Mouse (Mus musculus) hindbrain, embryonic 12.5 days (tissue): ENCODE measurements at regions not wholly inside any gene's neighbourhood (a gene's known extent, or its start where the extent isn't known, plus 50 kb on each side); places are given as distances from the start of the nearest gene placed in this dataset.
A peak's percentile ranks its signal among the peaks of the same experiment; 100 is the strongest.

Experiments used
- ATAC-seq: fragments of 200-750 bp; cut with Nextera tagmentation; 2 replicates; pipeline ENCODE4 v1.8.0; 2017; ENCODE audit warnings: moderate TSS enrichment; ENCODE audit not compliant: low FRiP score
- H3K27ac ChIP-seq: fragments of 300-500 bp; sonication (generic); 2 replicates; pipeline ENCODE4 v1.5.1; 2016; ENCODE audit warnings: mild to moderate bottlenecking
- H3K27me3 ChIP-seq: fragments of 300-500 bp; sonication (generic); 2 replicates; pipeline ENCODE4 v1.6.1; 2016; ENCODE audit warnings: mild to moderate bottlenecking
- H3K36me3 ChIP-seq: fragments of 300-500 bp; sonication (generic); 2 replicates; pipeline ENCODE4 v1.6.1; 2016; ENCODE audit warnings: mild to moderate bottlenecking
- H3K4me1 ChIP-seq: fragments of 300-500 bp; sonication (generic); 2 replicates; pipeline ENCODE4 v1.6.1; 2016
- H3K4me2 ChIP-seq: fragments of 300-500 bp; sonication (generic); replicated peaks from 2 replicates; pipeline ENCODE4 v1.6.1; 2016; ENCODE audit warnings: mild to moderate bottlenecking
- H3K4me3 ChIP-seq: fragments of 300-500 bp; sonication (generic); 2 replicates; pipeline ENCODE4 v1.5.1; 2016; ENCODE audit warnings: mild to moderate bottlenecking
- H3K9ac ChIP-seq: fragments of 300-500 bp; sonication (generic); 2 replicates; pipeline ENCODE4 v1.6.1; 2016; ENCODE audit warnings: mild to moderate bottlenecking, moderate library complexity
- H3K9me3 ChIP-seq: fragments of 300-500 bp; sonication (generic); replicated peaks from 2 replicates; pipeline ENCODE4 v1.6.1; 2016; ENCODE audit warnings: mild to moderate bottlenecking
- WGBS: fragments of 180-500 bp; shearing (Covaris S2); methylation state at CpG from one replicate; pipeline ENCODE4 v1.1.7; 2016; 5-methylcytosine and 5-hydroxymethylcytosine counted together

DNA sequence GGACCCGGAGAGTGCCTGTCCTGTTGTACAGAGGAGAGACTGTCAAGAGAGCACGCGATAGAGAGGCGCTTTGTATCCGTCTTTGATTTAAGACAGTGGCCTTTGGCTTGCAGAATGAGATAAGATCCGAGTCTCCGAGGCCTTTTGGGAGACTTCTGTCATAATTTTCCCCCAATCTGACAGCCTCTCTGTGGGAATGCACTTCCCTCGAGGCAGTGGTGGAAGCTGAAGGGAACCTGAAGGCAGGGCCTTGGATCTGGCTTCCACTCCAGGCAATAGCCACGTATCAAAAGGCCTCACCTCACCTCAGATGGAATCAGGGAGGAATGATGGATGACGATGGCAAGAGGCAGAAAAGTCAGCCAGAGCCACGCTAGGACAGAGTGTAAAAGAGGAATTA is 187.1 kb upstream of the Hmga2 start:
- H3K9me3 ChIP-seq: no peaks in the 10 kb centered on the region
- no peak overlapping the region for H3K4me3 ChIP-seq
- no peaks in the 10 kb centered on the region for H3K27me3 ChIP-seq
- no peaks in the 10 kb centered on the region for H3K36me3 ChIP-seq
- WGBS: 69% methylated on average over 11 of the region's 11 CpGs
- no peak for ATAC-seq
- no peak overlapping the region for H3K4me2 ChIP-seq
- H3K4me1 ChIP-seq: peaks cover 6% of the 10 kb centered on the region; the same call in 1 of the 2 replicates
- no peak overlapping the region for H3K9ac ChIP-seq
- no peak overlapping the region for H3K27ac ChIP-seq

- H3K9ac ChIP-seq: no peak overlapping the region
- 33% methylated on average over 6 of the region's 6 CpGs for WGBS
- H3K27ac ChIP-seq: no peak overlapping the region
- H3K4me2 ChIP-seq: no peak overlapping the region
- H3K9me3 ChIP-seq: no peaks in the 10 kb centered on the region
- peaks cover 6% of the 10 kb centered on the region; the same call in 1 of the 2 replicates for H3K4me1 ChIP-seq
- H3K27me3 ChIP-seq: no peaks in the 10 kb centered on the region
- H3K4me3 ChIP-seq: no peak overlapping the region
- no peak for ATAC-seq
- H3K36me3 ChIP-seq: no peaks in the 10 kb centered on the region
These were observed 184.2 kb upstream of the Hmga2 start for GRCm38 (mm10) chr10:120660503-120660902.

GRCm38 (mm10) chr10:120655238-120655931 is 179.1 kb upstream of the Hmga2 start:
- H3K9me3 ChIP-seq: no peaks in the 10 kb centered on the region
- H3K9ac ChIP-seq: no peak overlapping the region
- WGBS: 83% methylated on average over 14 of the region's 14 CpGs
- H3K27ac ChIP-seq: no peak overlapping the region
- no peak for ATAC-seq
- no peaks in the 10 kb centered on the region for H3K36me3 ChIP-seq
- H3K4me2 ChIP-seq: no peak overlapping the region
- H3K27me3 ChIP-seq: no peaks in the 10 kb centered on the region
- 0 out of 2 replicates have a peak, but pooled peaks cover under 1% of the 10 kb centered on the region for H3K4me1 ChIP-seq
- no peak overlapping the region for H3K4me3 ChIP-seq

DNA sequence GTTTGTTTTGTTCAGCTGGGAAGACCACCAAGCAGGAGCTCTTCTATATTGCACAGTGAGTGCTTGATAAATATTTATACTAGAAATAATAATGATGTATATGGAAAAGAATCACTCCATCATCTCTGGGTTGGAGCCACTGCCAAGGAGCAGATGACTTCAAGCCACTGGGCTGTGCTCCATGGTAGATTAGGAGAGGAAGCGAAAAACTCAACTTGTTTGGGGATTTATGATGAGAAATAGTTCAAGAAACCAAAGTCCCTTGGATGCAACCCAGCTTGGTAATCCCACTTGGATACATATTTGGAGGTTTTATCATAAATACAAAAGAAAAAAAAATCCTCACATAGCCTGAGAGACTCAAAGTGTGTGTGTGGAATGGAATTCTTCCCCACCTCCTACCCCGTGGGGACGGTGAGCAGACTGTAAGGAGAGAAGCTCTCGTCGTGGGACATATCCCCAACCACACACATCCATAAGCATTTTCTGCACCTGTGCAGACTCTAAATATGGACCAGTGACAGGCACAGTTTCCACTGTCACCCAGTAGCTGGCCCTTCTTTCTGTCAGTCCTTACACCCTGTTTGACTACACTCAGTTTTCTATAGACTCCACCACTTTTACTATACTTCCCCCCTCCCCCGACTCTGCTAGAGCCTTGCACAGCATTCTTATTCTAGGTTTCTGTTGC is 176.4 kb upstream of the Hmga2 start:
- Histone ChIP-seq H3K9ac (no peak overlapping the region), H3K4me2 (no peak overlapping the region), H3K36me3 (no peaks in the 10 kb centered on the region), H3K27ac (no peak overlapping the region), H3K4me1 (peaks cover 6% of the 10 kb centered on the region), H3K4me3 (no peak overlapping the region), H3K27me3 (no peaks in the 10 kb centered on the region), H3K9me3 (no peaks in the 10 kb centered on the region)
- ATAC-seq: no peak
- WGBS: 89% methylated on average over 6 of the region's 6 CpGs

DNA sequence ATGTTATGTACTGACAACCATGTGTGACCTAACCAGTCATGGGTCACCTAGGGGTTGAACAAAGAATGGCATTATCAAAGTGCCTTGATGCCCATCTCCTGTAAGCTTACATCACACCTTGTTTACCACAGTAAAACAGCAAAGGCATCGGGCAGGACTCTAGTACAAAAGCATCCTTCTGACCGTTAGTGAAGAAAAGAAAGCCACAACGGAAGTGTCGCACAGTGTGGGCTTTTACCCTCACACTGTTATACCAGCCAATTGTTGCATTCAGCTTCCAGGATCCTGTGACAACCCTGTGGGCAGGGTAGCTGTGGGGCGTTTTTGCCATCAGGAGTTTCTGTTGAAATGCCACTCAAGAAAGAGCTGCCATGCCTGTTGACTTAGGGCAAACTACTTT is 175.6 kb upstream of the Hmga2 start:
- ATAC-seq: no peak
- no peak overlapping the region for H3K27ac ChIP-seq
- H3K4me2 ChIP-seq: no peak overlapping the region
- WGBS: 87% methylated on average over 5 of the region's 5 CpGs
- no peaks in the 10 kb centered on the region for H3K9me3 ChIP-seq
- H3K27me3 ChIP-seq: no peaks in the 10 kb centered on the region
- H3K4me1 ChIP-seq: peaks cover 13% of the 10 kb centered on the region
- no peak overlapping the region for H3K4me3 ChIP-seq
- H3K36me3 ChIP-seq: no peaks in the 10 kb centered on the region
- H3K9ac ChIP-seq: no peak overlapping the region

DNA sequence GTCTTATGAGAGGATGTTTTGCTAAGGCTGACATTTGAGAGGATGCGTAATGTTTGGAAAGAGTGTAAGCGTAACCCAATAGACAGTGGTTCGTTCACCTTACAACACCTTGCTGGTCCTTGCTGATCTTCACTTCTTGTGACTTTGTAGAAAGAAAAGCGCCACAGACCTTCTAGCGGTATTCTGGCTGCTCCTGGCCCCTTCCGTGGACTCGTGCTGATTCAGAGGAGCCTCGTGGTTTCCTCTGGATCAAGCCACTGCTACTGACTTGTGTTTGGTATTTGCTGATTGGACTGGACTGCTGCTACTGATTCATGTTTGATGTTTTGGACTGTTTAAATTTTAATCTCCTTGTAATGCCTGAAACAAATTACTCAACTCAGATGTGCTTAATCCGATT is 174.1 kb upstream of the Hmga2 start:
- H3K27ac ChIP-seq: no peak overlapping the region
- no peak overlapping the region for H3K4me2 ChIP-seq
- H3K9ac ChIP-seq: no peak overlapping the region
- no peak for ATAC-seq
- peaks cover 17% of the 10 kb centered on the region for H3K4me1 ChIP-seq
- WGBS: 94% methylated on average over 9 of the region's 9 CpGs
- no peaks in the 10 kb centered on the region for H3K9me3 ChIP-seq
- no peaks in the 10 kb centered on the region for H3K36me3 ChIP-seq
- H3K4me3 ChIP-seq: no peak overlapping the region
- no peaks in the 10 kb centered on the region for H3K27me3 ChIP-seq

DNA sequence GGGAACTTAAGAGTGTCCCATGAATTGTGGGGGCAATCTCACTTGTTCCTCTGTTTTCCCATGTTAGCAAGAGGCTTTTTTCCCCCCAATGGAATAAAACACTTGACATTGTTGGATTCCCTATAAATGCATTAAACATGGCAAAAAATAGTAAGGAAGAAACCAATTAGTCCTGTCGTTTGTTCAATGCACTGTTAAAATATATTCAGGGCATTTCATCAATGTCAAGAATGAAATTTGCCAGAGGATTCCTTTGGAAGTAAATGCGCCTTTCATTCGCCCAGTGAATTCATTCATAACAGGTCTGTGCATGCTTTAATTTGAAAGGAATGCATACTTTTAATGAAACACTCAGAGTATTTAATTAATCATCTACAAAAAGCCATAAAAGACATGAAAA is 172.5 kb upstream of the Hmga2 start:
- 49% methylated on average over 3 of the region's 3 CpGs for WGBS
- no peak overlapping the region for H3K4me3 ChIP-seq
- no peak overlapping the region for H3K9ac ChIP-seq
- H3K27me3 ChIP-seq: no peaks in the 10 kb centered on the region
- no peaks in the 10 kb centered on the region for H3K36me3 ChIP-seq
- no peak overlapping the region for H3K4me2 ChIP-seq
- ATAC-seq: no peak
- no peaks in the 10 kb centered on the region for H3K9me3 ChIP-seq
- no peak overlapping the region for H3K27ac ChIP-seq
- peaks cover 17% of the 10 kb centered on the region for H3K4me1 ChIP-seq

DNA sequence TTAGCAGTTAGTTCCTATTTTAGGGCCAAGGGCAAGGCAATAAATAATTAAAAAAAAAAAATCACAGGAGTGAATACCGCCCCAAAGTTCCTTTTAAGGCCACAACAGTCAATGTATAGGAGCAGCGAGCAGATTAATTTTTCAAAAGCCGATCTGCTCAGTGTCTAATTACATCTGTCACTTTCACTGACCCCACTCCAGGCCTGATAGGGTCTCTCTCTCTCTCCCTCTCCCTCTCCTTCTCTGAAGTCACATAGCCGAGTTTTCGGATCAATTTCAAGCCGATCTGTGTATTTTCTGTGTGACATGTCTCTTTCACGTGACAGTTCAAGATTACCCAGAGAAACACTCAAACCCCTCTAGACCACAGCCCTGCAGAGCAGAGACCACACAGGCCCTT is 171.8 kb upstream of the Hmga2 start:
- Histone ChIP-seq H3K9ac (no peak overlapping the region), H3K9me3 (no peaks in the 10 kb centered on the region), H3K4me2 (no peak overlapping the region), H3K27me3 (no peaks in the 10 kb centered on the region), H3K4me1 (peaks cover 17% of the 10 kb centered on the region), H3K4me3 (no peak overlapping the region), H3K36me3 (no peaks in the 10 kb centered on the region), H3K27ac (no peak overlapping the region)
- WGBS: 47% methylated on average over 7 of the region's 7 CpGs
- ATAC-seq: no peak

GRCm38 (mm10) chr10:120647323-120647722 is 171.1 kb upstream of the Hmga2 start:
- H3K27ac ChIP-seq: peak overlapping the region; percentile 48; the same call in 1 of the 2 replicates
- peak overlapping the region; percentile 37 for H3K4me2 ChIP-seq
- no peaks in the 10 kb centered on the region for H3K27me3 ChIP-seq
- H3K9me3 ChIP-seq: no peaks in the 10 kb centered on the region
- H3K4me3 ChIP-seq: no peak overlapping the region
- peak; percentile 43; the same call in 1 of the 2 replicates for ATAC-seq
- WGBS: 52% methylated on average over 3 of the region's 3 CpGs
- peaks cover 17% of the 10 kb centered on the region for H3K4me1 ChIP-seq
- H3K36me3 ChIP-seq: no peaks in the 10 kb centered on the region
- 0 out of 2 replicates have a peak overlapping the region, but pooled peaks have one; percentile 19 for H3K9ac ChIP-seq

DNA sequence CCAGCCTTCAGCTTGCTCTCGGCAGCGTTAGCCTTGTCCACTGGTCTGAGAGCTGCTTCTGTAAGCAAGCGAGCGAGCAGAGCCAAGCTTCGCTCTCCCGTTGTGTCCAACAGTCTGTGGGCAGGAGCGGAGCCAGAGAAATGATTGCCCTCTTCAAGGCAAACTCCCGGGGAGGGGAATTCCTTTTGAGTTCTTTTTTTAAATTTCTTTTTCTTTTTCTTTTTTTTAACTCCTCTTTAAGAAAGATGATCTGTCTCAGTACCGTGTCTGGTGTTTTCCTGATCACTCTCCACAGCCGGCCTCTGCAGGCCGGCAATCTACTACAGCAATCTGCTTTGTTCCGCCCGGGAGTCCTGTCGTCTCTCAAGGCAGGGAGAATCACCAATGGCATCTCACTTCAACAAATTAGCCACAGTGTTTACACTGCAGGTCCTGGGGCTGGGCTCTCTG is 170.6 kb upstream of the Hmga2 start:
- peaks cover 17% of the 10 kb centered on the region for H3K4me1 ChIP-seq
- peak overlapping the region; percentile 37 for H3K4me2 ChIP-seq
- peak overlapping the region; percentile 48; the same call in 1 of the 2 replicates for H3K27ac ChIP-seq
- 0 out of 2 replicates have a peak overlapping the region, but pooled peaks have one; percentile 19 for H3K9ac ChIP-seq
- no peaks in the 10 kb centered on the region for H3K9me3 ChIP-seq
- H3K4me3 ChIP-seq: peak overlapping the region; percentile 10; the same call in 1 of the 2 replicates
- ATAC-seq: peak; percentile 86
- H3K27me3 ChIP-seq: no peaks in the 10 kb centered on the region
- 4% methylated on average over 14 of the region's 14 CpGs for WGBS
- no peaks in the 10 kb centered on the region for H3K36me3 ChIP-seq

DNA sequence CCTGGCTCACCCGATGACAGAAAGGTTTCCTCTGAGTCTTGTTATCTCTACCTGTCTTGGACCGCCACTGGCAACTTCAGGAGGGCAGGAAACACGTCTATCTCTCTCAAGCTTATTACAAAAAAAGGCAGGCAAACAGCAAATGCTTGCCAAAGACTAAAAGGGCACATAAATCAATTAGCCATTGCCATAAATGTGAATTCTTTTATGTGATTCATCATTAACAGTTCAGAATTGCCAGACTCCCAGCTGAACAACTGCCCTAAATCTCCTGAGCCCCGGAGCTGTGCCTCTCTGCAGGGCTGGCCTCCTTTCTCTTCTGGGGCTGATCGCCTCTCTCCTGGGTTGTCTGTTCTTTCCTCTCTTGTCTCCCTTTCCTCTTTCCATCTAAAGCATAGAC is 164.6 kb upstream of the Hmga2 start:
- WGBS: 73% methylated on average over 5 of the region's 5 CpGs
- Histone ChIP-seq H3K9ac (no peak overlapping the region), H3K4me2 (no peak overlapping the region), H3K4me3 (no peak overlapping the region), H3K27me3 (no peaks in the 10 kb centered on the region), H3K4me1 (peaks cover 6% of the 10 kb centered on the region; the same call in 1 of the 2 replicates), H3K9me3 (no peaks in the 10 kb centered on the region), H3K27ac (no peak overlapping the region), H3K36me3 (no peaks in the 10 kb centered on the region)
- ATAC-seq: no peak

GRCm38 (mm10) chr10:120638316-120638715 is 162.0 kb upstream of the Hmga2 start:
- no peaks in the 10 kb centered on the region for H3K36me3 ChIP-seq
- H3K27me3 ChIP-seq: no peaks in the 10 kb centered on the region
- 55% methylated on average over 4 of the region's 4 CpGs for WGBS
- H3K4me1 ChIP-seq: peaks cover 8% of the 10 kb centered on the region; the same call in 1 of the 2 replicates
- no peak overlapping the region; the same call in 1 of the 2 replicates for H3K27ac ChIP-seq
- no peak overlapping the region for H3K4me2 ChIP-seq
- no peak overlapping the region for H3K9ac ChIP-seq
- no peak for ATAC-seq
- no peaks in the 10 kb centered on the region for H3K9me3 ChIP-seq
- H3K4me3 ChIP-seq: no peak overlapping the region
